Mouse (Mus musculus) megakaryocyte, adult 5-6 weeks (primary cell): ENCODE measurements at regions not wholly inside any gene's neighbourhood (a gene's known extent, or its start where the extent isn't known, plus 50 kb on each side); places are given as distances from the start of the nearest gene placed in this dataset.
"Not testable (repeated sequence)": the region's sequence is repeated elsewhere in the genome, so short reads cannot be mapped to it uniquely, and the experiment has no call there.

ENCODE experiments used
- ATAC-seq: 2 replicates; pipeline ENCODE4 v1.8.0; 2016; ENCODE audit warnings: mild to moderate bottlenecking, inconsistent platforms; ENCODE audit not compliant: poor library complexity, severe bottlenecking

- ATAC-seq = no peak
Observed at GRCm38 (mm10) chr5:118483001-118483400, 77.5 kb upstream of the Med13l start.

- peak; percentile 84 for ATAC-seq
Observed at GRCm38 (mm10) chr5:118483532-118483931, 76.9 kb upstream of the Med13l start.

- ATAC-seq = no peak
Observed at GRCm38 (mm10) chr5:118485191-118485590, 75.3 kb upstream of the Med13l start.

- not testable (repeated sequence) for ATAC-seq
Observed at GRCm38 (mm10) chr5:118492522-118492921, 68.0 kb upstream of the Med13l start.

GRCm38 (mm10) chr5:118494649-118495477 lies 65.6 kb upstream of the Med13l start:
- no peak for ATAC-seq

GRCm38 (mm10) chr5:118495478-118495760 lies 65.1 kb upstream of the Med13l start:
- no peak for ATAC-seq

- no peak for ATAC-seq
Observed at GRCm38 (mm10) chr5:118501624-118502023, 58.9 kb upstream of the Med13l start.

GRCm38 (mm10) chr5:118502991-118503390 lies 57.5 kb upstream of the Med13l start:
- no peak for ATAC-seq

- ATAC-seq = no peak
Observed at GRCm38 (mm10) chr5:118504170-118504569, 56.3 kb upstream of the Med13l start.

- no peak for ATAC-seq
Observed at GRCm38 (mm10) chr5:118504926-118505325, 55.6 kb upstream of the Med13l start.

- no peak for ATAC-seq
Observed at GRCm38 (mm10) chr5:118509871-118510270, 50.6 kb upstream of the Med13l start.
